Mouse (Mus musculus) liver, postnatal 0 days (tissue): ENCODE measurements around the gene Ssb. TPM values are rescaled to one million over a fixed set of nuclear protein-coding genes. Genes with fewer than 3 reads are reported as not detected.

Experiments used
- ATAC-seq: fragments of 200-750 bp; cut with Nextera tagmentation; 2 replicates; pipeline ENCODE4 v1.8.0; 2017; ENCODE audit warnings: mild to moderate bottlenecking, moderate library complexity
- DNase-seq: peaks from one replicate; pipeline ENCODE4 v3.0.0-alpha.2; 2016
- H3K27ac ChIP-seq: fragments of 300-500 bp; sonication (generic); 2 replicates; pipeline ENCODE4 v1.5.1; 2014; ENCODE audit warnings: antibody characterized with exemption, moderate library complexity, mild to moderate bottlenecking, low read depth
- H3K27me3 ChIP-seq: fragments of 300-500 bp; sonication (generic); 2 replicates; pipeline ENCODE4 v1.6.1; 2014; ENCODE audit warnings: low read length, control low read depth, mixed read lengths; ENCODE audit not compliant: insufficient read depth
- H3K36me3 ChIP-seq: fragments of 300-500 bp; sonication (generic); replicated peaks from 2 replicates; pipeline ENCODE4 v1.6.1; 2014; ENCODE audit warnings: mild to moderate bottlenecking, control low read depth, low read length, moderate library complexity, mixed read lengths; ENCODE audit not compliant: insufficient read depth
- H3K4me1 ChIP-seq: fragments of 300-500 bp; sonication (generic); 2 replicates; pipeline ENCODE4 v1.6.1; 2014; ENCODE audit warnings: antibody characterized with exemption, mild to moderate bottlenecking, control low read depth; ENCODE audit not compliant: insufficient read depth
- H3K4me2 ChIP-seq: fragments of 300-500 bp; sonication (generic); 2 replicates; pipeline ENCODE4 v1.6.1; 2014; ENCODE audit warnings: low read depth, mild to moderate bottlenecking, low read length, moderate library complexity, mixed read lengths
- H3K4me3 ChIP-seq: fragments of 300-500 bp; sonication (generic); 2 replicates; pipeline ENCODE4 v1.5.1; 2014; ENCODE audit warnings: low read depth, low read length
- H3K9ac ChIP-seq: fragments of 300-500 bp; sonication (generic); replicated peaks from 2 replicates; pipeline ENCODE4 v1.6.1; 2014; ENCODE audit warnings: mild to moderate bottlenecking, moderate library complexity
- H3K9me3 ChIP-seq: fragments of 300-500 bp; sonication (generic); 2 replicates; pipeline ENCODE4 v1.6.1; 2016; ENCODE audit warnings: mild to moderate bottlenecking, control low read depth, low read length, mixed read lengths
- CTCF ChIP-seq: sonication (generic); IDR thresholded peaks from 2 replicates; pipeline ENCODE4 v1.5.1; 2016; ENCODE audit warnings: antibody characterized with exemption, low read depth
- EP300 ChIP-seq: IDR thresholded peaks from 2 replicates; pipeline ENCODE4 v1.6.1; 2016; ENCODE audit warnings: antibody characterized with exemption, low read depth, mild to moderate bottlenecking
- WGBS: fragments of 180-500 bp; shearing (Covaris S2); extraction: QIAGEN DNeasy Blood & Tissue Kit; methylation state at CpG from one replicate; pipeline ENCODE4 v1.1.7; 2014; ENCODE audit not compliant: insufficient replicate concordance; 5-methylcytosine and 5-hydroxymethylcytosine counted together
- polyA plus RNA-seq: library from polyadenylated mRNA; unstranded; fragments of >200 nt; fragmentation: Nextera tagmentation; extraction: Ambion mirVana; gene quantifications from 2 replicates; pipeline ENCODE4 v1.2.1, GENCODE M21; 2015

Ssb gene
- polyA plus RNA-seq, 1 experiment from 2014 or later: 128 TPM

DNA sequence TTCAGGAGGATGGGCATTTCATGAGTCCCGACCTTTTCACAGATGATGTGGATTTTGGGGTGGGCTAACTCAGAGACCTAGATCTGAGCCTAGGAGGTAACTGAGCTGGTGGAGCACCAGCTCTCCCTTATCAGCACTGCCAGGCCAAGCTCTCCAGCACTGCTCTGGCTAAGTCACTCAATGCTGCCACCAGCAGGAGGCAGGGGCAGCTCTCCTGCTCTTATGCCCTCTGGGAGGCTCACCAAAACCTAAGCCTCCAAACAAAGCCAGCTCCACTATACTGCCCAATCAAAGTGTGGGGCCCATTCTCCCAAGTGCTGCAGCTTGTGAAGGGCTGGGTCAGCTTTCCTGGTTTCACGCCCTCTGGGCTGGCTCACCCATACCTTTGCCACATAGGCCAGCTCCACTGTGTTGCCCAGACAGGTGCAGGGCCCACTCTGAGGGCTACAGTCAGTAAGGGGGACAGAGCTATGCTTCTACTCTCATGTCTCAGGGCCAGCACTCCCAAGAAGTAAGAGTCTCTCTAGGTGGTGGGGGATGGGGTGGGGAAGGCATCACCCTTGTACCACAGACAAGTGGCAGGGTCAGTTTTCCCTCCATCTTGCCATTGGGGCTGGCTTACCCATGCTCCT lies 9.8 kb upstream of the Ssb start:
- DNase-seq: peak; percentile 37

GRCm38 (mm10) chr2:69856392-69856791 lies 5.0 kb upstream of the Ssb start:
- no peaks in the 10 kb centered on the region for H3K36me3 ChIP-seq
- TF ChIP-seq EP300 (no peak), CTCF (peak; percentile 54)
- H3K9me3 ChIP-seq: no peaks in the 10 kb centered on the region
- WGBS: 19% methylated on average over 8 of the region's 8 CpGs
- peaks cover 8% of the 10 kb centered on the region for H3K4me1 ChIP-seq
- no peak overlapping the region for H3K9ac ChIP-seq
- ATAC-seq: no peak
- no peak overlapping the region for H3K4me3 ChIP-seq
- peak; percentile 51 for DNase-seq
- no peak overlapping the region for H3K4me2 ChIP-seq
- no peaks in the 10 kb centered on the region for H3K27me3 ChIP-seq
- no peak overlapping the region for H3K27ac ChIP-seq

More for the DNA sequence above, 9.8 kb upstream of the Ssb start:
- no peaks in the 10 kb centered on the region for H3K9me3 ChIP-seq
- TF ChIP-seq EP300 (no peak), CTCF (peak; percentile 65)
- 66% methylated on average over 2 of the region's 2 CpGs for WGBS
- ATAC-seq: peak; percentile 68
- H3K4me3 ChIP-seq: no peak overlapping the region
- no peaks in the 10 kb centered on the region for H3K36me3 ChIP-seq
- no peak overlapping the region for H3K27ac ChIP-seq
- H3K4me2 ChIP-seq: no peak overlapping the region
- no peak overlapping the region for H3K9ac ChIP-seq
- peaks cover 7% of the 10 kb centered on the region; the same call in 1 of the 2 replicates for H3K4me1 ChIP-seq
- no peaks in the 10 kb centered on the region for H3K27me3 ChIP-seq

GRCm38 (mm10) chr2:69857882-69858281 lies 3.5 kb upstream of the Ssb start:
- ATAC-seq: no peak
- no peak overlapping the region for H3K4me2 ChIP-seq
- no peak overlapping the region for H3K27ac ChIP-seq
- H3K4me1 ChIP-seq: peaks cover 12% of the 10 kb centered on the region
- DNase-seq: no peak
- no peaks in the 10 kb centered on the region for H3K27me3 ChIP-seq
- H3K4me3 ChIP-seq: no peak overlapping the region
- H3K9me3 ChIP-seq: no peaks in the 10 kb centered on the region
- 76% methylated on average over 1 of the region's 1 CpGs for WGBS
- no peak overlapping the region for H3K9ac ChIP-seq
- peak; percentile 58 for TF ChIP-seq CTCF
- no peak for TF ChIP-seq EP300
- no peaks in the 10 kb centered on the region for H3K36me3 ChIP-seq

DNA sequence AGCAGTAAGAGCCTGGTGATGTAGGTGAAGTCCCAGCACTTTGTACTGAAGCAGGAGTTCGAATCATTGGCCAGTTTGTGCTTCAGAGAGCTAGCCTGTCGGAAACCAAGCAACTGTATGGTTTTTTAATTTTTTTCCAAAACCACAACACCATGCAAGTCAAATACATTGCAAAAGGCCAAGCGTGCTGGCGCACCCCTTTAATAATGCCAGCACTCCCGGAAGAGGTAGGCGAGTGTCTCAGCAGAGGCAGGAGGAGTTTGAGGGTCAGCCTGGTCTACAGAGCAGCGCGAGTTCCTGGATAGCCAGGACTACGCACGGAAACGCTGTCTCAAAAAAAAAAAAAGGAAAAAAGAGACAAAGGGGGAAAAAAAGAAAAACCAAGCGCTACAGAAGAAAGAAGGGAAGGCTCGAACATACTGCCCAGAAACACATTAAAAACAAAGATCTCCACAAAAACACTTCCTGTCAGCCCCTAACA lies 350 bp upstream of the Ssb start:
- DNase-seq (peak; percentile 46), ATAC-seq (peak; percentile 54)
- peak overlapping the region; percentile 100 for H3K9ac ChIP-seq
- WGBS: 5% methylated on average over 13 of the region's 13 CpGs
- peaks cover 11% of the 10 kb centered on the region for H3K4me1 ChIP-seq
- no peaks in the 10 kb centered on the region for H3K27me3 ChIP-seq
- H3K4me2 ChIP-seq: peak overlapping the region; percentile 90
- H3K9me3 ChIP-seq: no peaks in the 10 kb centered on the region
- peak overlapping the region; percentile 96 for H3K27ac ChIP-seq
- peak overlapping the region; percentile 99 for H3K4me3 ChIP-seq
- H3K36me3 ChIP-seq: peaks cover 7% of the 10 kb centered on the region
- TF ChIP-seq EP300: no peak
- no peak for TF ChIP-seq CTCF

- Histone ChIP-seq H3K27ac (peak overlapping the region; percentile 96), H3K9me3 (no peaks in the 10 kb centered on the region), H3K27me3 (no peaks in the 10 kb centered on the region), H3K4me2 (peak overlapping the region; percentile 90), H3K4me3 (peak overlapping the region; percentile 99), H3K9ac (peak overlapping the region; percentile 100), H3K4me1 (peaks cover 11% of the 10 kb centered on the region), H3K36me3 (peaks cover 14% of the 10 kb centered on the region)
- TF ChIP-seq EP300 (no peak), CTCF (no peak)
- 3% methylated on average over 13 of the region's 13 CpGs for WGBS
- ATAC-seq (no peak; the same call in 1 of the 2 replicates), DNase-seq (no peak)
Observed at GRCm38 (mm10) chr2:69862117-69862657, 825 bp downstream of the Ssb start.

DNA sequence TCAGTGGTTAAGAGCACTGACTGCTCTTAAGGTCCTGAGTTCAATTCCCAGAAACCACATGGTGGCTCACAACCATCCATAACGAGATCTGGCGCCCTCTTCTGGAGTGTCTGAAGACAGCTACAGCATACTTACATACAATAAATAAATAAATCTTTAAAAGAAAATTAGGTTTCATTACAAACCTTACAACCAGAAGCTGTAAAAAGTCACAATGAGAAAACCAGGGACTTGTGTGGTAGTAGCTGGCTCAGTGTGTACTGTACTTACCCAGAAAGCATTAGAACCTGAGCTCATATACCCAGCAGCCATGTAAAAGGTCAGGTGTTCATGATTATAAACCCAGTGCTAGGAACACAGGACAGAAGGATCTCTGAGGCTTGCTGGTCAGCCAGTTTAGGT lies 22.6 kb downstream of the Ssb start:
- Histone ChIP-seq H3K36me3 (peaks cover 7% of the 10 kb centered on the region; the same call in 1 of the 2 replicates), H3K9me3 (no peaks in the 10 kb centered on the region), H3K27ac (peak overlapping the region; percentile 79; the same call in 1 of the 2 replicates), H3K4me3 (peak overlapping the region; percentile 82), H3K4me2 (peak overlapping the region; percentile 75), H3K4me1 (peaks cover 8% of the 10 kb centered on the region), H3K27me3 (no peaks in the 10 kb centered on the region), H3K9ac (peak overlapping the region; percentile 88; the same call in 1 of the 2 replicates)
- ATAC-seq (no peak), DNase-seq (no peak)
- peak; percentile 63 for TF ChIP-seq CTCF
- no peak for TF ChIP-seq EP300
- WGBS: 53% methylated on average over 2 of the region's 2 CpGs
